Mouse (Mus musculus): ENCODE measurements around the gene Hist1h2ac. TPM values are rescaled to one million over a fixed set of nuclear protein-coding genes. Genes with fewer than 3 reads are reported as not detected.
A peak's percentile ranks its signal among the peaks of the same experiment; 100 is the strongest.
"Not testable (repeated sequence)": the region's sequence is repeated elsewhere in the genome, so short reads cannot be mapped to it uniquely, and the experiment has no call there.

Hist1h2ac gene
- polyA plus RNA-seq, 1 experiment from 2014 or later: 0.75 TPM

DNA sequence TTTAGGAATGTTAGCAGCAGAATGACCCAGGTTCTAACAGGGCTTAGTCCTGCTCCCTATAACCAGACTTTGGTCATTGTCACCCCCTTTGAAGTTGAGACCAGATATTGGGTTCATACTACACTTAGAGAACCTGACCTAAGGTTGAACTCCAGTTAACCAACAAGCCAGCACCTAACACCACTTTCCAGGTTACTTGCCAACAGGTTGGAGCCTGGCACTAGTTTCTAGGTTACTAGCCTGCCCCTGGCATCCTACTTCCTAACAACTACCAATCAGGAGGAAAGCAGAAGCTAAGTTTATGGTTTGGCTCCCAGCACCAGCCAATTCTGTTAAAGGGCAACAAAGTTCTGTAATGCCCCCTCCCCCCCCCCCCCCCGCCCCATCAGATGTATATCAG is 41.5 kb upstream of the Hist1h2ac start:
- DNase-seq (ENCODE audit: low spot score) (no peak), ATAC-seq (replicated peaks; ENCODE audit: low FRiP score, low read depth) (no peak)
- Histone ChIP-seq H3K36me3 (ENCODE audit: insufficient read depth, low read length) (no peaks in the 10 kb centered on the region), H3K27ac (no peak overlapping the region), H3K4me2 (ENCODE audit: low read length) (no peak overlapping the region), H3K27me3 (ENCODE audit: insufficient read depth, low read length) (no peaks in the 10 kb centered on the region), H3K9me3 (replicated peaks; ENCODE audit: low read length) (no peaks in the 10 kb centered on the region), H3K4me1 (replicated peaks; ENCODE audit: insufficient read depth, low read length) (no peaks in the 10 kb centered on the region), H3K4me3 (replicated peaks; ENCODE audit: low read depth, low read length) (no peak overlapping the region), H3K9ac (ENCODE audit: low read depth, low read length) (no peak overlapping the region)
- TF ChIP-seq CTCF (IDR thresholded peaks at IDR 0.05; ENCODE audit: low read depth): no peak
- WGBS: 60% methylated on average over 1 of the region's 1 CpGs

DNA sequence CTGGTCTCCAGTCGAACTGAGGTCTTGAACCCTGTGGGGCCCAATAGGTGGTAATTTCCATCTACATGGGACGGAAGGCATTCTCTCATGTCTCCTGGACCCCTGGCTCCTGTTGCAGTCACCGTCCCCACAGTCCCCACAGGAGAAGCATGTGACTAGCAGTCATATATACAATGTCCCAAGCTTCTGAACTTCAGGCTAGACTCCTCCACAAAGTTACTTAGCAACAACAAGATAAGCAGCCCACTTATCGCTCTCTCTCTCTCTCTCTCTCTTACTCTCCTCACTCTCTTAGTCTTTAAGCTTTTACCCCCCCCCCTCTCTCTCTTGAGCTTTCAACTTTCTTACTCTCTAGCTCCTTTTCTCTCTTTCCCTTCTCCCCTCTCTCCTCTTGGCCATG is 40.5 kb upstream of the Hist1h2ac start:
- no peak for TF ChIP-seq CTCF (IDR thresholded peaks at IDR 0.05; ENCODE audit: low read depth)
- no peaks in the 10 kb centered on the region for H3K4me1 ChIP-seq (replicated peaks; ENCODE audit: insufficient read depth, low read length)
- no peak overlapping the region for H3K4me2 ChIP-seq (ENCODE audit: low read length)
- no peaks in the 10 kb centered on the region for H3K36me3 ChIP-seq (ENCODE audit: insufficient read depth, low read length)
- no peak overlapping the region for H3K27ac ChIP-seq
- H3K9ac ChIP-seq (ENCODE audit: low read depth, low read length): no peak overlapping the region
- H3K27me3 ChIP-seq (ENCODE audit: insufficient read depth, low read length): no peaks in the 10 kb centered on the region
- ATAC-seq (replicated peaks; ENCODE audit: low FRiP score, low read depth) (no peak), DNase-seq (ENCODE audit: low spot score) (no peak)
- H3K4me3 ChIP-seq (replicated peaks; ENCODE audit: low read depth, low read length): no peak overlapping the region
- 73% methylated on average over 4 of the region's 4 CpGs for WGBS
- H3K9me3 ChIP-seq (replicated peaks; ENCODE audit: low read length): no peaks in the 10 kb centered on the region

DNA sequence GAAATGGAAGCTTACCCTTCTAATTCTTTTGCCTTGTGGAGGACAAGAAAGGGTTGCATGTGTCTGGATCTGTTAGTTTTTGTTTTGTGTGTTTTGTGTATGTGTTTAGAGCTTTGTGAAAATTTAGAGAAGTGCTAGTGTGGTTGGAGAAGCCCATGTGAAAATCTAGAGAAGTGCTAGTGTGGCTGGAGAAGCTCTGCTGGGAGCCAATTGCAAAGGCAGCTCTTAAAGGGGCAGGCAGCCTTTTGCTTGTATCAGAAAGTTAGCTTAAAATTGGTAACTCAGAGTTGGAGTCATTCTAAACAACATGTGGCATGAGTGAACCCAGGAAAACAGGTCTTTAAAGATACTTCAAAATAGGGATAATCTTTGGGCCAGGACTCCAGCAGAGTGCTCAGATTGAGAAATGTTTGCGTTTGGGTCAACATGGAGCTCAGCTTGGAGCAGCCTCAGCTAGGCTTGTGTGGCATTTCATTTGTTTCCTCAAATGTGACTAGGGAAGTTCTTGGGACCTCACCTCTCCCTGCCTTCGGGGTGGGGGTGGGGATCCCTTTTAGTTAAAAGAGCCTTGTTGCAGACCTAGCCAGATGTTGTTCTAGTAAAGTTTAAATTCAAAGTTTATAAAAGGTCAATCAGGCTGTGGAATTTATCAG is 34.0 kb upstream of the Hist1h2ac start:
- ATAC-seq (replicated peaks; ENCODE audit: low FRiP score, low read depth); H3K4me1 ChIP-seq (replicated peaks; ENCODE audit: insufficient read depth, low read length); H3K4me2 ChIP-seq (ENCODE audit: low read length); H3K4me3 ChIP-seq (replicated peaks; ENCODE audit: low read depth, low read length); DNase-seq (ENCODE audit: low spot score); H3K27ac ChIP-seq; H3K9ac ChIP-seq (ENCODE audit: low read depth, low read length); H3K27me3 ChIP-seq (ENCODE audit: insufficient read depth, low read length); H3K36me3 ChIP-seq (ENCODE audit: insufficient read depth, low read length); H3K9me3 ChIP-seq (replicated peaks; ENCODE audit: low read length): not testable (repeated sequence)
- WGBS: 28% methylated on average over 2 of the region's 2 CpGs

DNA sequence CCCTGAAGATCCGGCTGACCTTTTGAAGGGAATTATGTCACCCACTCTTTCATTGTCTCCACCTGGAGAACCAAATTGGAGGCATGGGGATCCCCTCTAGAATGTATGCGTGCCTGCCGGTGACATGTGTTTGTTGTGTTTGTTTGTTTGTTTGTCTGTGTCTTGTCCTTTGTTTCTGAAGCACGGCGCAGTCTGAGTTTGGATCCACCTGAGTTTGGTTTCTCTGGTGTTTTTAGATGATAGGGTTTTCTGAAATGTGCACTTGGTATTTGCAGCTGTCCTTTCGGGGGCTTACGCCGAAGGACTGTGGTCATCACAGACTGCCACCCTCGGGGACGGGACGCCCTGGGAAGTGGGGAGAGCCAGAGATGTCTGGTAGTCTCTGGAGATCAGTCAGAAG is 33.4 kb upstream of the Hist1h2ac start:
- H3K4me2 ChIP-seq (ENCODE audit: low read length): no peak overlapping the region
- DNase-seq (ENCODE audit: low spot score) (no peak), ATAC-seq (replicated peaks; ENCODE audit: low FRiP score, low read depth) (no peak)
- no peaks in the 10 kb centered on the region for H3K36me3 ChIP-seq (ENCODE audit: insufficient read depth, low read length)
- H3K27ac ChIP-seq: no peak overlapping the region
- no peaks in the 10 kb centered on the region for H3K27me3 ChIP-seq (ENCODE audit: insufficient read depth, low read length)
- no peaks in the 10 kb centered on the region for H3K9me3 ChIP-seq (replicated peaks; ENCODE audit: low read length)
- no peak overlapping the region for H3K4me3 ChIP-seq (replicated peaks; ENCODE audit: low read depth, low read length)
- H3K4me1 ChIP-seq (replicated peaks; ENCODE audit: insufficient read depth, low read length): no peaks in the 10 kb centered on the region
- no peak overlapping the region for H3K9ac ChIP-seq (ENCODE audit: low read depth, low read length)
- TF ChIP-seq CTCF (IDR thresholded peaks at IDR 0.05; ENCODE audit: low read depth): no peak
- 59% methylated on average over 11 of the region's 11 CpGs for WGBS

DNA sequence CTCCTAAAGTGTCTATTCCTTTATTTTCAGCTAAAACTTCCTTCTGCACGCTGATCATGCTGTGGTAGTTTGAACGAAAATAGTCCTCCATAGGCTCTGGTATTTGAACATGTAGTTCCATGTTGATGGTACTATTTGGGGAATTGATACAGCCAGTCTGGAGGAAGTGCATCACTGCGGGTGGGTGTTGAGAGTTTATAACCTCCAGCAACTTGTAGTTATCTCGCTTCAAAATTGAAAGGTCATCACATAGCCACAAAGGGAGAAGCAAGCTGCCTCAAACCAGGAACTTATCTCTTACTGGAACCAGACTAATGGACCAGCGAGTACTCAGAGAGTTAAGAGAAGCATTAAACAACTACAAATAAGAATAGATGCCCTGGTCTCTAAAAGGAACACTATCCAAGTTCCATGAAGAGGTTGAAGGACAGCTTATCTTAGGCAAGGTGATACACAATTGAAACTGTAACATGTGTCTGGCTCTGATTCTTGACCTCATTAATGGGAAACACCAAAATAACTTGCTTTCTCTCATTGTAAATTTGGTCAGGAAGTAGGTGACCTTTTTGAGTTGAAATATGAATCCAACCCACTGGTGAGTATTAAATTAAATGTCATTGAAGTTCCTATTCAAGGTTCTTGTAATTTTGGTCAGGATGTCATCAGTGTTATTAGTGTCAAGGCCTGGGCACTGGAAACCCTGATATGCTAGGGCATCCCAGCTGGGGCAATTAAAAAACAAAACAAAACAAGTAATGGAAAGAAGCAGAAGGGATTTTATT is 32.7 kb upstream of the Hist1h2ac start:
- 89% methylated on average over 5 of the region's 5 CpGs for WGBS

DNA sequence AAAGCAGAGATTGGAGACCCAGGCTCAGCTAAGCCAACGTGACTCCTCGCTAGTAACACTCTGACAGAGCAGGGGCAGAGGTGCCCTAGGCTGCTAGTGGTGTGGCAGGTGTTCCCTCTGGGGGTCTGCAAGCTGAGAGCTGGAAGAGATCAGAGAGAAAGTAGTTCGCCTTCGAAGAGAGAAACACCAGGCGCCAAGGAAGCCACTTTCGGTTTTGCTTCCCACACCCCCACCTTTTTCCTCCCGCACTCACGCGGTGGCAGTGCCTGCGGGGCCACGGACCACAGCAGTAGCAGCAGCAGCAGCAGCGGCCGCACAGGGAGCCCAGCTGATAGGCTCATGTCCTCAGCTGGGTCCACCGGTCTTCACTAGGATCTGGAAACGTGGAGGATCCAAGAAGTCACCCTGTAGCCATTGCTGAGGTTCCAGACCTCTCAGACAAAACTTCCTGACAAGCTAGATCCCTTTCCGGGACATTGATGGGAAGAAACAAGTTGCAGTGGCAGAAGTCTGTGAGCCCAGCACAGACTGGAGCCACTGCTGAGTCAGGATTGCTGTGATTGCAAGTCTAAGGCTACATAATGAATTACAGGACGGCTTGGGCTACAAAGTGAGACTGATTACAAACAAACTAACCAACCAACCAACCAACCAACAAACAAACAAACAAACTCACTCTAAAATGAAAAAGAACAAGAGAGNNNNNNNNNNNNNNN is 26.8 kb upstream of the Hist1h2ac start, which contains the start of gene Hfe:
TSS of gene Hfe (minus strand) at position 481 of the 716 bp plus-strand sequence.
- H3K36me3 ChIP-seq (ENCODE audit: insufficient read depth, low read length): no peaks in the 10 kb centered on the region
- no peak for TF ChIP-seq CTCF (IDR thresholded peaks at IDR 0.05; ENCODE audit: low read depth)
- WGBS: 2% methylated on average over 17 of the region's 17 CpGs
- peak within 1 kb of the TSS; percentile 39 for H3K4me3 ChIP-seq (replicated peaks; ENCODE audit: low read depth, low read length)
- H3K27ac ChIP-seq: peak within 1 kb of the TSS; percentile 69
- peak within 1 kb of the TSS; percentile 79 for H3K4me2 ChIP-seq (ENCODE audit: low read length)
- ATAC-seq (replicated peaks; ENCODE audit: low FRiP score, low read depth) (peak; percentile 49), DNase-seq (ENCODE audit: low spot score) (peak; percentile 68)
- no peaks in the 10 kb centered on the region for H3K9me3 ChIP-seq (replicated peaks; ENCODE audit: low read length)
- peak within 1 kb of the TSS; percentile 76 for H3K9ac ChIP-seq (ENCODE audit: low read depth, low read length)
- H3K4me1 ChIP-seq (replicated peaks; ENCODE audit: insufficient read depth, low read length): no peaks in the 10 kb centered on the region
- no peaks in the 10 kb centered on the region for H3K27me3 ChIP-seq (ENCODE audit: insufficient read depth, low read length)

More for the DNA sequence above, 32.7 kb upstream of the Hist1h2ac start:
- Histone ChIP-seq H3K36me3 (ENCODE audit: insufficient read depth, low read length) (no peaks in the 10 kb centered on the region), H3K4me2 (ENCODE audit: low read length) (no peak overlapping the region), H3K4me1 (replicated peaks; ENCODE audit: insufficient read depth, low read length) (no peaks in the 10 kb centered on the region), H3K4me3 (replicated peaks; ENCODE audit: low read depth, low read length) (no peak overlapping the region), H3K27ac (no peak overlapping the region), H3K27me3 (ENCODE audit: insufficient read depth, low read length) (no peaks in the 10 kb centered on the region), H3K9me3 (replicated peaks; ENCODE audit: low read length) (no peaks in the 10 kb centered on the region), H3K9ac (ENCODE audit: low read depth, low read length) (no peak overlapping the region)
- no peak for TF ChIP-seq CTCF (IDR thresholded peaks at IDR 0.05; ENCODE audit: low read depth)
- no peak for ATAC-seq (replicated peaks; ENCODE audit: low FRiP score, low read depth)
- DNase-seq (ENCODE audit: low spot score): no peak

Measured in kidney, postnatal 0 days (tissue).